Mouse (Mus musculus) bone marrow macrophage, adult 2 months (primary cell): ENCODE measurements around the gene Prkaa1.

Experiments
- CTCF ChIP-seq: IDR thresholded peaks from 2 replicates; pipeline ENCODE4 v1.5.1; 2012; ENCODE audit warnings: low read depth, mild to moderate bottlenecking, low read length, moderate library complexity
- POLR2A ChIP-seq: IDR thresholded peaks from 2 replicates; pipeline ENCODE4 v1.6.1; 2012; ENCODE audit warnings: mild to moderate bottlenecking, low read depth, low read length, borderline replicate concordance

DNA sequence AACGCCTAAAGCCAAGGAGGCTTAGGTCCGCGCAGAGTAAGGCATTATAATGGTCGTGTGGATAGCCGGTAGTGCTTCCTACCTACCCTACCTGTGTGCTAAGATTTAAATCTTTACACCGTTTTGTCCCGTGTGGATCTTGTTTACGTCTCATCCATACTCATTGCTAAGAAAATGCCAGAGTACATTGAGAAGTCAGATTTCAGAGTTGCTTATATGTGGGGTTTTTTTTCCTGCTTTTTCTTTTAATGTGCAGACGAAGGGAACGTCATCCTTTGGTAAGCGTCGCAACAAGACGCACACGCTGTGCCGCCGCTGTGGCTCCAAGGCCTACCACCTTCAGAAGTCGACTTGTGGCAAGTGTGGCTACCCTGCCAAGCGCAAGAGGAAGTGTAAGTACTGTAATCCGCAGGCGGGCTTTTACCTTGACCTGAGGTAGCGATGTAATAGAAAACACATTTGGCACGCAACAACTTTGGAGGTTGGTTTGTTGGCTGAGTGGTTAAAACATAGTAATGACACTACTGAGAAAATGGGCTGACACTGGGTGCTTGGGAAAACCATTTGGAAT lies 26.5 kb upstream of the Prkaa1 start:
- TF ChIP-seq CTCF = no peak
- no peak for TF ChIP-seq POLR2A
